Mouse (Mus musculus) embryonic stem cell, embryonic (primary cell): ENCODE measurements at regions not wholly inside any gene's neighbourhood (a gene's known extent, or its start where the extent isn't known, plus 50 kb on each side); places are given as distances from the start of the nearest gene placed in this dataset.
"Not testable (repeated sequence)": the region's sequence is repeated elsewhere in the genome, so short reads cannot be mapped to it uniquely, and the experiment has no call there.

ENCODE experiments used
- CTCF ChIA-PET, 4 experiments: fragments of 300-600 bp in 2 of 4; fragments of 350-600 bp in 2 of 4; sonication (Branson Sonifier 250); formaldehyde crosslinking; loops; one replicate each; lab custom pipeline; 2022; ENCODE audit warnings: inconsistent platforms in 2 of 4; lab: Charles Lee
- POLR2A ChIA-PET, 4 experiments: fragments of 300-600 bp in 2 of 4; fragments of 350-600 bp in 2 of 4; sonication (Branson Sonifier 250); formaldehyde crosslinking; loops; one replicate each; lab custom pipeline; 2022; ENCODE audit warnings: antibody characterized with exemption in 4 of 4, inconsistent platforms in 1 of 4; lab: Charles Lee

DNA sequence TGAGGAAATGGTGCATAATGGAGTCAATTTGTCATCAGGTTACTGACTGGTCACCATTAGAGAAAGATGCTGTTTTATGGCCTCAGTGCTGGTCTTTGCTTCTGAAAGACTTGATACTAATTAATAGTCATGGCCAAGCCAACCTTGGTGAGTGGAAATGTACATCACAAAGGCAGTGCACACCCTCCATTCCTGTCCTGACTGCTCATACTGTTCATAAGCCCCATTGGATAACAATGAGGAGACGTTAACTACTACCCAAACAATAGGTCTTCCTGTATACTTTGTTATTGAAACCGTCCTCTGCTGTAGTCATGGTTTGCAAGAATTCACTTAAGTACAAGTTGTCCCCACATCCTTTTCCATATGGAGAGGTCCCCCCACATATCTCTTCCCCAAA lies 605.8 kb upstream of the Slc35b3 start:
- ChIA-PET POLR2A (no interaction called here), CTCF (no interaction called here)

DNA sequence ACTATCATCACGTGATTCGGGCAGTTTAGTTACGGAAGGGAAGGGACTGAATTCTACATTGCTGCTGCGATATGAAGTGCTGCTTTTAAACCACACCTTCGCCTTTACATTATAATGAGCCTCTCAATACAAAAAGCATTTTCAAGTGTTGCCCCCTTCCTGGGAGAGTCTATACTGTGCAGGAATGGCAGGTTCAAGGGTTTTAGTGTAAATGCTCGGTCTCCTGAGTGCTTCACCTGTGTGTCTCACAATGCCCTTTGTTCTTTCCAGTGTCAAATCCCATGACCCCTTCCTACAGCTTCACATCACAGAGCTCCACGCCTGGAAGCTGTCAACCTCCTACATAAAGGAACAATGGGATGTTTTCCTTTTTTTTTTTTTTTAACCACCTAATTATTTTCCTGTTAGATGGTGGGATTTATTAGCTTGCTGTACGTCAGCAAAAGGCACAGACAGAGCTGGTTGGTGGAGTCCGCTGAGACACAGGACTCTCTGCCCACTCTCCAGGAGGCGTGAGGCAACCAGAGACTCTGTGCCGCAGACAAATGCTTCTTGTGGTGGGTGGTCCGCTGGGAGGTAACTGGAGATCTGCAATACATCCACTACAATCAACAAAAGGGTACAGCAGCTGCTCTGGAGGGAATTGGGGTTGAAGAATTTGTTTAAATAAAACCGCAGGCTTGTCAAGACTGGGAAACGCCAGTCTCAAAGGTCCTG lies 577.2 kb upstream of the Slc35b3 start:
- ChIA-PET CTCF (interaction anchor here in 3 of 4 experiments (0.6 to 0.7 kb wide), 3 partner anchors 565 to 849 kb away, joined by 3 read pairs; no protein-coding TSS in a partner anchor), POLR2A (no interaction called here)

DNA sequence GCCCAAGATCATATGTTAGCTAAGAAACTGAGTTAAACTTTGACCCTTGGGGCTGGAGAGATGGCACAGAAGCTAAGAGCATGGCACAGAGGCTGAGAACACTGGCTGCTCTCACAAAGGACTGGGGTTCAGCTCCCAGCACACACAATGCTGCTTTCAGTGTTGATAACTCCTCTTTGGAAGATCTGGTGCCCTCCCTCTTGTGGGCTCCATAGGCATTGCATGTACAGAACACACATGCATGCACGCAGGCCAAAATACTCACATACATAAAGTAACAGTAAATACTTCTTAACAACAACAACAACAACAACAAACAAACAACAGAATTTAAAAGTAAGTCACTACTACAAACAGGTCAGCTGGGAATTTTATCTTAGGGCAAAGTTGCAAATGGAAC lies 565.8 kb upstream of the Slc35b3 start:
- ChIA-PET POLR2A (no interaction called here), CTCF (interaction anchor here in 1 of 4 experiments (0.6 kb wide), 1 partner anchor 10 kb away, joined by 3 read pairs; no protein-coding TSS in a partner anchor)

DNA sequence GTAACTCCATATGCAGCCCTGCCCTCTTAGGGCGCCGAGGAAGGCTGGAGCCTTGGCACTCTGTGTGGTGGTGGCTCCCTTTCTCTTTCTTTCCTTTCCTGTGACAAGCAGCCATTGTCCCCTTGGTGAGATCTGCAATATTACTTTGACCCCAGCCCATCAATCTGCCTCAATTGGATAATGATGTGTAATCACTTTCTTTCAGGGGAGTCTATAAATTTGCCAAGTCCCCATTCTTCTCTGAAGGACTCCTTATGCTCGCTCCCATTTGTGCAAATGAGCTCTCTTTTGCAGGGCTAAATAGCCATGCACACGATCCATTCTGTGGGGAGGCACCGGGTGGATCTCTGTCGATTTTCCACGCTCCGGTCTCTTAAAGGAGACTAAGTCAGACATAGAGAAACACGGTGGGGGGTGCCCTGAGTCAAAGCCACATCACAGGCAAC lies 563.2 kb upstream of the Slc35b3 start:
- ChIA-PET POLR2A (interaction anchor here in 2 of 4 experiments (0.6 to 0.7 kb wide), 5 partner anchors 12 to 1327 kb away, joined by 3 to 7 read pairs (median 3); no protein-coding TSS in a partner anchor), CTCF (interaction anchor here in 2 of 4 experiments (0.6 to 1.0 kb wide), 3 partner anchors 76 to 1502 kb away, joined by 3 to 6 read pairs (median 3); no protein-coding TSS in a partner anchor)

DNA sequence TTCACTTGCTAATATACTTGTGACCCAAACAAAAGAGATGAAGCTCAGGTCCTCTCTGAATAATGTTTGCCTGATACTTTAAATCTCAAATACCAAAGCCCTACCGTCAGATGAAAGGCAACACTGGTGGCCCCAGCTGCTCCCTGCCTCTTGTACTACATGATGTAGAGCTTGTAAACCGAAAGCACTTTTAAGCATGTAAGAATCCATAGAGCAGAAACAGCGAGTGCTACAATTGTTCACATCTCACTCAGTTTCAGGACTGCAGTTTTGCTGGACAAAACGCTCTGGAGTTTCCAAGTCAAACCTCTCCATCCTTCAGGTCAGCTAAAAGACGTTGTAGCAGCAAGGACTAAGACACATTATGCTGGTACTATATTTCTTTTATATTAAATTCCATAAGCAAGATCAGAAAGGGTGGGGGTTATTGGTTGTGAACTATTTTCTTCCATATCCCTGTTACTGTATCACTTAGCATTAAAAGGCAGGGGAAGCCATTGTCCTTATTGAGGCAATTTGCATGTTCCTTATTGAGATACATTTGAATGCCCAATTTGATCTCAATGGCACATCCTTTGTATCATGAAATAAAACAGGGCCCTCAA lies 562.7 kb upstream of the Slc35b3 start:
- CTCF ChIA-PET = interaction anchor here in 1 of 4 experiments (1.0 kb wide), 1 partner anchor 76 kb away, joined by 3 read pairs; no protein-coding TSS in a partner anchor
- POLR2A ChIA-PET = interaction anchor here in 1 of 4 experiments (0.7 kb wide), 1 partner anchor 13 kb away, joined by 5 read pairs; no protein-coding TSS in a partner anchor

DNA sequence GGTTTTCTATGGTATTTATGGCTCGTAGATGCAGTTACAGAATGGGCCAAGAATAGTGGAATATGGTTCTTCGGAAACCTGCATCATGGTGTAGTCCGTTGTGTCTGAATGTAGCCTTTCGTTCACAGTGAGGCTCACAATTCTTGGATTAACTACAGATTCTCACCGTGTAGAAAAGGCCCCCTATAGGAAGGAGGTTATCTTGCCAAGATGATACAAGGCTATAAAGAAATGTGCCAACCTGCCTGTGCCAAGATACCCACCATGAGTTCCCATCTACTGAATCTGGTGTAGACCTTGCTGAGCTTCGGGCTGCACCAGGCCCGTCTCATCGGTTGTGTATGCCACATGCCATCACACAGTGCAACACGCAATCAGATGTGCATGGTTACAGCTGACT lies 560.2 kb upstream of the Slc35b3 start:
- POLR2A ChIA-PET = no interaction called here

DNA sequence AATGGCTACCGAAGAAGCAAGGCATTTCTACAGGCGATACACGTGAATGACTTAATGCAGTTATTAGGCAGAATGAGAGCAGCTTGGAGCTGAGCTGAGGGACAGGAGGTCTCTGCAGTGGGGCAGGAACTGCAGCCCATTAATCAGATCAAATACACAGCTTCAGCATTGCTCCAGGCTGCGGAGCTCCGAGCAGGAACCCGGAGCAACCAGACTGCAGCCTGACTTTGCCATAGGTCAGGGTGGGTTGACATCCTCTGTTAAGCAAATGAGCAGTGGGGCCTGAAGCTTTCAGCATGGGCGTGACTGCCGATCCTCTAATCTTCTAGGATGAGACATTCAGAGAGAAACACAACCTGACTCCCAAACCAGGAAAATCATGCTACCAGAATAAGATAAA lies 555.4 kb upstream of the Slc35b3 start:
- ChIA-PET CTCF (interaction anchor here in 1 of 4 experiments (0.6 to 2.4 kb wide), 2 partner anchors 10 to 1157 kb away, joined by 7 to 8 read pairs; no protein-coding TSS in a partner anchor), POLR2A (interaction anchor here in 2 of 4 experiments (1.4 to 2.2 kb wide), 2 partner anchors 10 kb away, joined by 9 to 13 read pairs; no protein-coding TSS in a partner anchor)

More for the DNA sequence above, 560.2 kb upstream of the Slc35b3 start:
- CTCF ChIA-PET = no interaction called here

DNA sequence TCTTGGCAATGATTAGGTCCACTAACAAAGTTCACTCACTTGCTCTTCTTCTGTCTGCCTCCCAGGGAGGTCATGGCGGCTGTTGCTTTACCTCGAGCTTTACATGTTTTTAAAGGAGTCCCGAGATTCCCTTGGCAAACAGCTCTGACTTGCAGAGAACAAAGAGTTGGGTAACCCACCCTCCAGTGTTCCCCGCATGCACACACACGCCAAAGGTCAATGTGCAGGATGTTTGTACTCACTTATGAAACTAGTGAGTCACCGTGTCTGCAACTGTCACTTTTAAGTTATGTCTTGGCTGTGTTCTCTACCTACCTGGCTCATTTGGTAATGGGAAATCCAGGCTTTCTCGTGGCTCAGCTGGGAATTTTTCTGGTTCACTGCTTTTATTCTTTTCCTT lies 529.1 kb upstream of the Slc35b3 start:
- ChIA-PET POLR2A (no interaction called here), CTCF (no interaction called here)

DNA sequence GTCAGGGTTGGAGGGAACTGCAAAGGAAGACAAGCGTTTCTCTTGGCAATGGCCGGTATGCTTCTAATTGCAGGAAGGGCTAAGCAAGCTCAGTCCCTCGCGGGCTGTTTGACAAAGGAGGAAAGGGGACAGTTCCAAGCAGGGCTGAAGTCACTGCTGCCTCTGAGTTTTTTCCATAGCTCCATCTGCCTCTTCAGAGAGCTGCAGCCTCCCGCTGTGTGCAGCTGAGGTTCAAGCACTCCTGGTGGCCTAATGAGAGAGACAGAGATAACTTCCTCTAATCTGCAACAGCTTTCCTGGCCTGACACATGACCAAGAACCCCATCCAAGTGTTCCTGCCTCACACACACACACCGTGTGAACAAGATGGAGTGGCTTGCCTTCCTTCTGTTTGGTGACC lies 511.9 kb upstream of the Slc35b3 start:
- CTCF ChIA-PET = interaction anchor here in 1 of 4 experiments (0.6 kb wide), 1 partner anchor 1245 kb away, joined by 4 read pairs; no protein-coding TSS in a partner anchor
- POLR2A ChIA-PET = interaction anchor here in 1 of 4 experiments (0.5 kb wide), 1 partner anchor 84 kb away, joined by 3 read pairs; no protein-coding TSS in a partner anchor

DNA sequence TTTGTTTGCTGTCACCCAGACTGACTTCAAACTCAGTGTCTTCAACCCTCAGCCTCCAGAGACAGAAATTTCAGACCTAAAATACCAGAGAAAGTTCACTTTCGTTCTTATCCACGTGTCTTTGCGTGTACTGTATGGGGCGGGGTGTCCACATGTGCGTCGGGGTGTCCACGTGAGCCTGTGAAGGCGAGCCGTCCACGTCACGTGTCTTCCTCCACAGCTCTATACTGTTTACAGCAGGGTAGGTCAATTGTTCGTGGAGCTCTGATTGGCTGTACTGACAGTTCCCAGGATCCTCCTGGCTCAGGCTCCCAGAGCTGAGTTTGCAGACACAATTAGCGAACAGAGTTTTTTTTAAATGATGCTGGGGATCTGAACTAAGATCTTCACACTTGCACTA lies 481.1 kb upstream of the Slc35b3 start:
- ChIA-PET POLR2A (no interaction called here), CTCF (interaction anchor here in 1 of 4 experiments (2.0 kb wide), 1 partner anchor 17 kb away, joined by 5 read pairs; no protein-coding TSS in a partner anchor)

DNA sequence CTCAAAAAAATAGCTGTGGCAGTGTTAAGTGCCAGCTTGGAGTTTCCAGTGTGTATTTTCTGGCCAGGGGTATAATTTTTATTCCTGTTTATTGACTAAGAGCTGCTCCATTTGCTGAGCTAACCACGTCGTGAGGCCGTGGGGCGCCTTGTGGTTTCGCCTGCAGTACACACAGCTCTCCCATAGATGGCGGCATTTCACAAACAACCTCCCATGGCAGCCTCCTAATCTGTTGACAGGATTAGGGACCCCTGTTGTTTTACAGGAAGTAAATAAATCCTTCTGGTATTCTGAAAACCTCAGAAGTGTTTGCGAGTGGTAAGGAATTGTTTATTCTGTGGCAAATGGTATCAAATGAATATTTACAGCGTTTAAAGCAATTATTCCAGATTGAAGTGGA lies 480.2 kb upstream of the Slc35b3 start:
- POLR2A ChIA-PET = interaction anchor here in 1 of 4 experiments (0.7 kb wide), 1 partner anchor 34 kb away, joined by 3 read pairs; no protein-coding TSS in a partner anchor
- CTCF ChIA-PET = interaction anchor here (0.5 to 2.0 kb wide), 17 partner anchors 8 to 1403 kb away, joined by 3 to 7 read pairs (median 4); no protein-coding TSS in a partner anchor

DNA sequence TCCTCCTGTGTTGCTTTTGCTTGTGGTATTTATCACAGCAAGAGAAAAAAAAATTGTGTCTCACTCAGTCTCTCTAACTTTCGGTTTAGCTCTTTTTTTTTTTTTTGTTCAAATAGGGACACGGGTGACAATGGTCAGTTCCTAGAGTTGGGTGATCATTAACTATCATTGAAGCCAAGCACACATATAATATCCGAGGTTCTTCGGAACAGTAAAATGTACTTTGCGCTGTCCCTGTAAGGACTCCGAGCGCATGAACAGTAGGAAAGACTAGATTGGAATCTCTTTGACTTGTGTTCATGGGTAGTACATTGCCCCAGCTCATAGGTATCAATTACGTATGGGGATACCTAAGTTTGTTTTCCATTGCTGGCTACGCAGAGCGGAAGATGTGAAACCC lies 479.7 kb upstream of the Slc35b3 start:
- ChIA-PET CTCF (interaction anchor here (0.5 to 2.0 kb wide), 19 partner anchors 12 to 1403 kb away, joined by 3 to 7 read pairs (median 4); no protein-coding TSS in a partner anchor), POLR2A (interaction anchor here in 2 of 4 experiments (0.7 kb wide), 2 partner anchors 34 to 901 kb away, joined by 3 read pairs; no protein-coding TSS in a partner anchor)

DNA sequence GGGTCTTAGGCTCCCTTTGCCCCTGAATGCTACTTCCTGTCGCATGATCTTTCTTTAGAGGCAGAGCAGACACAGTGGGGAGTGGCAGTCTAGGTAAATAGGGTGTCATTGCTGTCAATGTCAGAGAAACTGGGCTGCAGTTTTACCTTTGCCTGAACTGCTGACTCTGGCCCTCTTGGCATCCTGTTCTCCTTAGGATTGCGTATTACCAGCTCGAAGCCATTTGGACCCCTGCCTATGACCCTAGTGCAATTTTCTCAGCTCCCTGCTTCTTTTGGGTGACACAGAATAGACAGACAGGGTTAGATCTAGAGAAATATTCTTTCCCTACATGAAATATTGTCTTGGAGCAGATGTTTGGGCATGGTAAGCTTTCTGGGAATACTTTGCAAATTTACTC lies 467.3 kb upstream of the Slc35b3 start:
- POLR2A ChIA-PET = no interaction called here
- CTCF ChIA-PET = interaction anchor here in 2 of 4 experiments (1.1 to 2.0 kb wide), 2 partner anchors 12 to 13 kb away, joined by 4 read pairs; no protein-coding TSS in a partner anchor

DNA sequence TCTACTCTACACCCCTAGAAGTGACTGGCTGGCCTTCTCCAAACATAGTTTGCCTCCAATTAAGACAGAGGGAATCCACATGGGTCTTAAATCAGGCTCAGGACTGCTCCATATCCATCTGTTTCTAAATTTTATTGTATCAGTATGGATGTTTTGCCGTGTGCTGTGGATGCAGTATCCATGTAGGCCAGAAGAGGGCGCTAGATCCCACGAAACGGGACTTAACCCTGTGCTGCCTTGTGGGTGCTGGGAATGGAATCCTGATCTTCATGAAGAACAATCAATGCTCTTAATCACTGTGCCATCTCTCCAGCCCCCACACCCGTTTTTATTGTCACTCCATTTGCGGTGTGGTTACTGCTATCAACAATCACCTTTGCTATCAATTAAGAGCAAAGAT lies 465.3 kb upstream of the Slc35b3 start:
- CTCF ChIA-PET = interaction anchor here in 2 of 4 experiments (0.6 to 2.0 kb wide), 3 partner anchors 9 to 15 kb away, joined by 3 to 4 read pairs (median 3); no protein-coding TSS in a partner anchor
- POLR2A ChIA-PET = no interaction called here

DNA sequence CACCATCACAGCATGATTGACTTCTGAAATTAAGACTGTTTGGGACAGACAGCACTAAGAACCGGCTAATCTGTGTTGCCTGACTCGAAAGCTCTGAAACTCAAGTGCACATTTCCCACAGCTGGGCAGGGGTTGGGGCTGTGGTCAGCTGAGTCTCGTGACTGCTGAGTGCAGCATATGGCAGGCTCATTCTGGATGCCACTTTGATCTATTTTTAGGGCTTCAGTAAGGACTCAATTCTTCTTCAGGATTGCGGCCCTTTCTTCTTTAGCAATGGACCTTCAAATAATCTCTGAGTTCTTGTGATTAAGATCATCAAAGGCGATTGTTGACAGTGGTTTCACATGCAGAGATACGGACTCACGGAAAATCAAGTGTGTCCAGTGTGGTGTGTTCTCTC lies 457.5 kb upstream of the Slc35b3 start:
- POLR2A ChIA-PET = no interaction called here
- CTCF ChIA-PET = no interaction called here

DNA sequence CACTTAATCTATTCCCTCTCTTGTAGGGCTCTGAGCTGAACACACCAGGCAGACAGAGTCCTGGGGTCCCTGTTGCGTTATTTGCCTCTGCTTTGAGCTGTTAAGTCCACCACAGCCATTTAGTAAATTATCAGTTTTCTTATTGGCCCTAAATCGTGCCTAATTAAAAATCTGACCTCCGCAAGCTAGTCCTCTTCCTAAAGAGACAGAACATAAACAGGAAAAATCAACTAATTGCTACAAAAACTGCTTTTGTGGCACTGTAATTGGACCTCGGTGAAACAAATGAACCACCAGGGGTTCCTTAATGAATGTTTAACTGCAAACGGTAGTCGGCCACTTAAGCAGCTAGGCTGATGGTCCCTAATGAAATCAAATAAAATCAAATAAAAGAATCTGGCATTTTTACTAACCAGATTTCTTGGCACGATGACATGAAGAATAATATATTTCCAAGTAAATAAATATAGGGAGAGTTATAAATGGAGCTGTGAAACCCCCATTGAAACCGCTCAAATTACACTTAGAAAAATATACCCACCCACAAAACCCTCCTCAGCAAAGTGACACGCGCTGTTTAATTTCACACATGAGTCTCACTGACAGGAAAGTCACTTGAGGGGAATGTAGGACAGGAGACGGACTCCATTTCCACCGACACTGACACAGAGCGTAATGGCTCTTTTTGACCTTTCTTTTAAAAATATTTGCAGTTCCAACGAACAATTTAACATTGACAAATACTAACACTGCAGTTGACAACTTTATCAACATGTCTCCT lies 451.0 kb upstream of the Slc35b3 start:
- CTCF ChIA-PET = interaction anchor here in 1 of 4 experiments (0.5 kb wide), 1 partner anchor 170 kb away, joined by 4 read pairs; no protein-coding TSS in a partner anchor
- POLR2A ChIA-PET = no interaction called here

DNA sequence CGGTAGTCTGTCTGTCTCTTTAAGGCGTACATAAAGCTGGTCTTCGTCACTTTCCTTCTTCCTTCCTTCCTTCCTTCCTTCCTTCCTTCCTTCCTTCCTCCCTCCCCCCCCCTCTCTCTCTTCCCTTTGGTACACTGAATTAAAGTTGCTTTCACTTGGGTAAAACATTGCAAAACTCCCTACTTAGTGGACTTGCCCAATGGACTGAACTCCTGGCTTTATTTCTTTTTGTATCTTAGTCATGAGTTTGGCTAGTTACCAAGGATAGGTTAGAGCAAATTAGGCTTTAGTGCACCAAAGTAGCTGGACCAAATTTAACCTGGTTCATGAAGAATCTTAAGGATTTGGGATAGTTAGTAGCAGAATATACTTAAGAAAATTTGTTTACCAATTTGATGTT lies 431.9 kb upstream of the Slc35b3 start:
- POLR2A ChIA-PET = no interaction called here
- CTCF ChIA-PET = no interaction called here

DNA sequence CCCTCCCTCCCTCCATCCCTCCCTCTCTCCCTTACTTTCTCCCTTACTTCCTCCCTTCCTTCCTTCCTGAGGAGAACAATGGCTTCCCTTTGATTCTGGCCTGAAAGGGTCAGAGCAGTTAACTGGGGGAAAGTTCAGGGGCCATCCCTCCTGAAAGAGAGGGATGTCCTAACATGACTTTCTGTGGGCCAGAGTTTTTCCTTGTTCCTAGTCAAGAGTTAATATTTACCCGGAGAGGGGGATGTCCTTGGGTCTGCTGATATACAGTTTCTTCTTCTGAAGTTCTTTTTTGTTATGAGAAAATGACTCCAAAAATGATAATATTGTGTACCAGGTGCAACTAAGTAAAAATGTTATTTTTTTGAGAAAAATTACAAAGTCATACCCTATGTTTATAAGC lies 431.5 kb upstream of the Slc35b3 start:
- CTCF ChIA-PET, POLR2A ChIA-PET: not testable (repeated sequence)
